Mouse (Mus musculus) midbrain, postnatal 0 days (tissue): ENCODE measurements around the gene Zfp978. TPM values are rescaled to one million over a fixed set of nuclear protein-coding genes. Genes with fewer than 3 reads are reported as not detected.
"Not testable (repeated sequence)": the region's sequence is repeated elsewhere in the genome, so short reads cannot be mapped to it uniquely, and the experiment has no call there.

Experiments used
- ATAC-seq: fragments of 200-750 bp; cut with Nextera tagmentation; 2 replicates; pipeline ENCODE4 v1.8.0; 2017; ENCODE audit warnings: moderate number of reproducible peaks, mild to moderate bottlenecking, moderate TSS enrichment, moderate library complexity; ENCODE audit not compliant: low FRiP score
- DNase-seq: peaks from one replicate; pipeline ENCODE4 v3.0.0-alpha.2; 2015; ENCODE audit warnings: low spot score
- H3K27ac ChIP-seq: fragments of 300-500 bp; sonication (generic); 2 replicates; pipeline ENCODE4 v1.5.1; 2014; ENCODE audit warnings: low read depth, mild to moderate bottlenecking, low read length, mixed read lengths
- H3K27me3 ChIP-seq: fragments of 300-500 bp; sonication (generic); 2 replicates; pipeline ENCODE4 v1.6.1; 2014; ENCODE audit warnings: low read length, control low read depth, mixed read lengths; ENCODE audit not compliant: insufficient read depth
- H3K36me3 ChIP-seq: fragments of 300-500 bp; sonication (generic); 2 replicates; pipeline ENCODE4 v1.6.1; 2014; ENCODE audit warnings: low read length, control low read depth, mixed read lengths; ENCODE audit not compliant: insufficient read depth
- H3K4me1 ChIP-seq: fragments of 300-500 bp; sonication (generic); 2 replicates; pipeline ENCODE4 v1.6.1; 2014; ENCODE audit warnings: mild to moderate bottlenecking, control low read depth, antibody characterized with exemption, low read length, mixed read lengths; ENCODE audit not compliant: insufficient read depth
- H3K4me2 ChIP-seq: fragments of 300-500 bp; sonication (generic); 2 replicates; pipeline ENCODE4 v1.6.1; 2014; ENCODE audit warnings: low read depth, mild to moderate bottlenecking, low read length, mixed read lengths; ENCODE audit not compliant: poor library complexity, severe bottlenecking
- H3K4me3 ChIP-seq: fragments of 300-500 bp; sonication (generic); 2 replicates; pipeline ENCODE4 v1.5.1; 2014; ENCODE audit warnings: low read depth, mild to moderate bottlenecking, low read length, moderate library complexity
- H3K9ac ChIP-seq: fragments of 300-500 bp; sonication (generic); replicated peaks from 2 replicates; pipeline ENCODE4 v1.6.1; 2014; ENCODE audit warnings: mild to moderate bottlenecking, low read length, moderate library complexity, mixed read lengths; ENCODE audit not compliant: poor library complexity, severe bottlenecking
- H3K9me3 ChIP-seq: fragments of 300-500 bp; sonication (generic); 2 replicates; pipeline ENCODE4 v1.6.1; 2016; ENCODE audit warnings: low read length, control low read depth
- WGBS: fragments of 180-500 bp; shearing (Covaris S2); extraction: QIAGEN DNeasy Blood & Tissue Kit; methylation state at CpG from one replicate; pipeline ENCODE4 v1.1.7; 2014; 5-methylcytosine and 5-hydroxymethylcytosine counted together
- polyA plus RNA-seq: library from polyadenylated mRNA; unstranded; fragments of >200 nt; fragmentation: Nextera tagmentation; extraction: Ambion mirVana; gene quantifications from 2 replicates; pipeline ENCODE4 v1.2.1, GENCODE M21; 2015
- total RNA-seq: library from RNA; depleted of rRNA; stranded (reverse); fragments of >200 nt; gene quantifications from 2 replicates; pipeline ENCODE4 v1.2.3, GENCODE M21; 2014; rRNA removed

The Zfp978 gene
- total RNA-seq (not detected in 2 replicates), polyA plus RNA-seq (not detected in 2 replicates)

DNA sequence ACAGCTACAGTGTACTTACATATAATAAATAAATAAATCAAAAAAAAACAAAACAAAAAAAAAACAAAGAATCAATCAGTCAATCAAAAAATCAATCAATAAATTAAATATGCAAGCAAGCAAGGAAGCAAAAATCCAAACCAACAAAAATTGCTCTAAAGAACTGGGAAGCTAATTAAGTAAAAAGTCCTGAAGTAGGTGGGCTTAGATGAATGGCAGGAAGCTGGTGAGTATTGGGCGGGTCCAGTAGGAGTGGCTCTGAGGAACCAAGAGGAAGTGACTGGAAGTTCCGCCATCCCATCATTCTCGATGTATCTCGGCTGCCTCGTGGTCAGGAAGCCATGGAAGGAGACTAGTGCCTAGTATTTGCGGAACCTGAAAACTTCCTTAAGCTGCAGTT, at the start of gene Zfp978:
Gene Zfp978 (plus strand): TSS at position 301 of the 400 bp plus-strand sequence.
- H3K27me3 ChIP-seq, H3K9me3 ChIP-seq, H3K4me3 ChIP-seq, H3K4me1 ChIP-seq, H3K36me3 ChIP-seq, H3K9ac ChIP-seq, H3K4me2 ChIP-seq, H3K27ac ChIP-seq, ATAC-seq, DNase-seq: not testable (repeated sequence)
- WGBS = no CpG with 5 or more reads among the region's 6 CpGs

DNA sequence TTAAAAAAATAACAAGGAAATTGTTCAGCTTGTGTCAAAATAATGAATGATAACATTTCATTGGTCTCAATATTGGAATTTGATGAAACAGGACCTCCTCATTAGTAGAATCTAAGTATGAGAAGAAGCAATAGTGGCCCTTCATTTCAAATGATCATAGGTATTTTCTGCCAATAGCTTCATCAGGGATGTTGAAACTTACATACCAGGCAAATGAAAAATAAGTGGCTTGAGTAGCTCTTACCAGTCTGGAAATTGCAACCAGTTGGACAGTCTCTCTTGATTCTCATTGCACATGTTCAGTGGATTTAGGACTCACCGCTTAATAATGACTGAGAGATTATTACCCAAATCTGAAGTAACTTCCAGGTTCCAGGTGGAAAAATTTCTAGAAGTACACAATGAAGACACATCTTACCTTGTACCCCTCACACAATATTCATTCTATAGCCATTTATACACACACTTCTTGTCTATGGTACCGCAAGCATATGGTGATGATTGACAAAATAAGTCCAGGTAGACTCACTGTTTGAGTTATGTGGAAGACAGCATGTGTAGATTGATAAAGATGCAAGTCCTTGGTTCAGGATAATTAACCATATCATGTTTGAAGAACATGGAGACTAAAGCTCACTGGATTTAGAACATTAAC, 25.9 kb upstream of the Zfp978 start:
- H3K9me3 ChIP-seq = peaks cover 48% of the 10 kb centered on the region
- H3K4me1 ChIP-seq, H3K27ac ChIP-seq, H3K9ac ChIP-seq, H3K4me3 ChIP-seq, H3K4me2 ChIP-seq, H3K27me3 ChIP-seq, DNase-seq, H3K36me3 ChIP-seq: not testable (repeated sequence)
- 90% methylated on average over 2 of the region's 2 CpGs for WGBS
- peak; percentile 64 for ATAC-seq

GRCm38 (mm10) chr4:147335691-147336367, 25.3 kb upstream of the Zfp978 start:
- not testable (repeated sequence) for DNase-seq

DNA sequence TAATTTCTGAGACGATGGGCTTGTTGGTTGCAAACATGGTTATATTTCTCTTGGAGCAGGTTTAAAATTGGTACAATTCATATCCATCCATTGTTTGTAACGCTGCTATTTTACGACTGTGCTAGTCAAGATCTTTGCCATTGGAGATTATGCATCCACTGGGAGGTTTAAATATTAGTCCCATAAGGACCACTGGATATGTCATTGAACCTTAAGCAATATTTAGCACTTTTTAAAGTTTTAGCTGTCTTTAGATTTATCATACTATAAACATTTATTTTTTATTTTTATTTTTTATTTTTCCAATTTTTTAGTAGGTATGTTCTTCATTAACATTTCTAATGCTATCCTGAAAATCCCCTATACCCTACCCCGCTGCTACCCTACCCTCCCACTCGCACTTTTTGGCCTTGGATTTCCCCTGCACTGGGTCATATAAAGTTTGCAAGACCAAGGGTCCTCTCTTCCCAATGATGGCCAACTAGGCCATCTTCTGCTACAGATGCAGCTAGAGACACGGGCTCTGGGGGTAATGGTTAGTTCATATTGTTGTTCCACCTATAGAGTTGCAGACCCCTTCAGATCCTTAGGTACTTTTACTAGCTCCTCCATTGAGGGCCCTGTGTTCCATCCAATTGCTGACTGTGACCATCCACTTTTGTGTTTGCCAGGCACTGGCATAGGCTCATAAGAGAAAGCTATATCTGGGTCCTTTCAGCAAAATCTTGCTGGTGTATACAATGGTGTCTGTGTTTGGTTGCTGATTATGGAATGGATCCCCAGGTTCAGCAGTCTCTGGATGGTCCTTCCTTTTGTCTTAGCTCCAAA, 24.5 kb upstream of the Zfp978 start:
- H3K27me3 ChIP-seq, H3K36me3 ChIP-seq, H3K4me1 ChIP-seq, DNase-seq, H3K4me2 ChIP-seq, H3K4me3 ChIP-seq, H3K27ac ChIP-seq, H3K9ac ChIP-seq: not testable (repeated sequence)
- WGBS = 64% methylated on average over 6 of the region's 6 CpGs
- peaks cover 53% of the 10 kb centered on the region for H3K9me3 ChIP-seq
- peak; percentile 56; the same call in 1 of the 2 replicates for ATAC-seq

More at GRCm38 (mm10) chr4:147335691-147336367, 25.3 kb upstream of the Zfp978 start:
- H3K4me2 ChIP-seq, H3K27me3 ChIP-seq, H3K4me3 ChIP-seq, H3K27ac ChIP-seq, H3K4me1 ChIP-seq, H3K36me3 ChIP-seq, H3K9ac ChIP-seq: not testable (repeated sequence)
- ATAC-seq = peak; percentile 36
- 40% methylated on average over 1 of the region's 1 CpGs for WGBS
- H3K9me3 ChIP-seq = peaks cover 51% of the 10 kb centered on the region

DNA sequence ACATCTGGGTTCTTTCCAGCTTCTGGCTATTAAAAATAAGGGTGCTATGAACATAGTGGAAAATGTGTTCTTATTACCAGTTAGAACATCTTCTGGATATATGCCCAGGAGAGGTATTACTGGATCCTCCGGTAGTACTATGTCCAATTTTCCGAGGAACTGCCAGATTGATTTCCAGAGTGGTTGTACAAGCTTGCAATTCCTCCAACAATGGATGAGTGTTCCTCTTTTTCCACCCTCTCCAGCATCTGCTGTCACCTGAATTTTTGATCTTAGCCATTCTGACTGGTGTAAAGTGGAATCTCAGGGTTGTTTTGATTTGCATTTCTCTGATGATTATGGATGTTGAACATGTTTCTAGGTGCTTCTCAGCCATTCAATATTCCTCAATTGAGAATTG, 23.6 kb upstream of the Zfp978 start:
- not testable (repeated sequence) for H3K4me1 ChIP-seq, DNase-seq, H3K36me3 ChIP-seq, H3K9ac ChIP-seq, ATAC-seq, H3K27ac ChIP-seq, H3K27me3 ChIP-seq, H3K4me3 ChIP-seq, H3K4me2 ChIP-seq
- H3K9me3 ChIP-seq = peaks cover 53% of the 10 kb centered on the region
- 85% methylated on average over 2 of the region's 2 CpGs for WGBS
